Mouse (Mus musculus): ENCODE data around the gene Amz2. TPM values are rescaled to one million over a fixed set of nuclear protein-coding genes. Genes with fewer than 3 reads are reported as not detected.

The Amz2 gene
- total RNA-seq, 2 experiments from 2014 or later: 48.3 to 55.4 TPM

- DNase-seq (ENCODE audit: low spot score in 2 of 2): no peak
- intact Hi-C loops (cut with DNase I): no loop called here
These were observed 5.7 kb upstream of the Amz2 start for GRCm38 (mm10) chr11:109419961-109420566.

GRCm38 (mm10) chr11:109420567-109420962, 5.2 kb upstream of the Amz2 start:
- DNase-seq (ENCODE audit: low spot score in 2 of 2): no peak
- intact Hi-C loops (cut with DNase I): no loop called here

GRCm38 (mm10) chr11:109421205-109421604, 4.5 kb upstream of the Amz2 start:
- no peak for DNase-seq (ENCODE audit: low spot score in 2 of 2)
- intact Hi-C loops (cut with DNase I): no loop called here

- intact Hi-C loops (cut with DNase I): no loop called here
- DNase-seq (ENCODE audit: low spot score in 2 of 2): no peak
These were observed 3.5 kb upstream of the Amz2 start for GRCm38 (mm10) chr11:109422263-109422662.

GRCm38 (mm10) chr11:109423294-109423693, 2.5 kb upstream of the Amz2 start:
- no peak for DNase-seq (ENCODE audit: low spot score in 2 of 2)

DNA sequence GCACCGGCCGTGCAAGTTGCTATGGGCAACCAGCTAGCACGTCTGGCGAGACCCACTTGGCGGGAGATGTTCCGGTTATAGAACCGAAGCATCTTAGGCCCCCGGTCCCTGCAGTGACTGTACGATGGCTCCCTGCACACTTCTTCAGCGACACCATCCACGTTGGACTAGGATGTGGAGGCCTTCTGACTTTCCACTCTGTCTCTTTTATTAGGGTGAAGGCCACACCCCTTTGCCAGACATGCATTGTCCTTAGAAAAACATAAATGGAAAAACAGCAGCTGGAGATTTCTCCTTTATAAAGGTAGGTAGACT, 483 bp downstream of the Amz2 start:
- no peak for DNase-seq (ENCODE audit: low spot score in 2 of 2)
- intact Hi-C loops (cut with DNase I): loop anchor here (5.0 kb wide), 2 partner anchors 64 to 109 kb away; partner anchors contain the start of gene Gna13

More at GRCm38 (mm10) chr11:109423294-109423693, 2.5 kb upstream of the Amz2 start:
- intact Hi-C loops (cut with DNase I): no loop called here

DNA sequence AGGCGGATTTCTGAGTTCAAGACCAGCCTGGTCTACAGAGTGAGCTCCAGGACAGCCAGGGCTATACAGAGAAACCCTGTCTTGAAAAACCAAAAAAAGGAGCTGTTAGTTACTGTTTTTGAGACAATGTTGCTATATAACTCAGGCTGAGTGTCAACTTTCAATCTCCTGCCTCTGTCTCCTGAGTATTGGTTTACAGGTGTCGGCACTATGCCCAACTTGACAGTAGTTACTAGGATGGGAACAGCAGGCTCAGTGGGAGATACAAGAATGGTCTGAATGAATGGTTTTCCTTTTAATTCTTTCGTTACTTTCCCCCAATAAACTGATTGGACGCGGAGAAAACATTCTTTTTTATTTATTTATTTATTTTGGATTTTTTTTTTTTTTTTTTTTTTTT, 1.6 kb downstream of the Amz2 start:
- no peak for DNase-seq (ENCODE audit: low spot score in 2 of 2)
- intact Hi-C loops (cut with DNase I): loop anchor here (5.0 kb wide), 2 partner anchors 65 to 110 kb away; partner anchors contain the start of gene Gna13

DNA sequence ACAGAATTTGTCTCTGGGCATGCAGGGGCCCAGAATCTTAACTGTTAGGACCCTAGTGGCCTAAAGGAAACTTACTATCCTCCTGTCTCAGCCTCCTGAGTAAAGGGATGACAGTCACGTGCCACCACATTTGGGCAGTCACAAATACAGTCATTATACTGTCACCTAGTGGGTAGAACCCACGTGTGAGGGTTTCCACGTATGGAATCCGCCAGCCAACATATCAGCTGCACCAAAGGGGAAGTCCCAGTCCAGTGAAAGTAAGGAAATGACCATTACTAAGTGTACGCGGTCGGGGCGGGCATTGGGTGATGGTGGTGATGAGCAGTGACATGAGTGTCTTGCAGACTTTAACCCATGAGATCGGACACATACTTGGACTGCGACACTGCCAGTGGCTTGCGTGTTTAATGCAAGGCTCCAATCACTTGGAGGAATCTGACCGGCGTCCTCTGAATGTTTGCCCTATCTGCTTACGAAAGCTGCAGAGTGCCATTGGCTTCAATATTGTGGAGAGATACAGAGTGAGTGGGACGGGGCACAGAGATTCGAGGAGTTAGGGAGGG, 8.6 kb downstream of the Amz2 start:
- no peak for DNase-seq (ENCODE audit: low spot score in 2 of 2)
- intact Hi-C loops (cut with DNase I): no loop called here

DNA sequence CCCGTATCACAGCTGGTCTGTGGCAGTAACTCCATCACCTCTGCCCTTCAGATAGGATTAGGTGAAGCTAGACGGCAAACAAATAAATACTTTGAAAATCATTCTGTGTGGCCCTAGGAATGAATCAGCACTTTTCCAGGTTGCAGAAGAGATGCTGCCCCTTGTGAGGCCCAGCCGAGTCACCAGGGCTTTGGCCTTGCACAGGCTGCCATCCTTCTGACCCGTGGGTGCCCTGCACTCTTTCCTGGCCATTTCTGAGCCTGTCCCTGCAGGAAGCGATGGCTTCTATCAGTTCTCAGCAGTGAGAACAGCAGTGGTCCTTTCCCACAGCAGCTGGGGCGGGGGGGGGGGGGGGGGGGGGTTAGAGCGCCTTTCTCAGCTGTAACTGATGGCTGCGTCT, 11.1 kb downstream of the Amz2 start:
- intact Hi-C loops (cut with DNase I): no loop called here
- no peak for DNase-seq (ENCODE audit: low spot score in 2 of 2)

- intact Hi-C loops (cut with DNase I): no loop called here
- DNase-seq (ENCODE audit: low spot score in 2 of 2): no peak
These were observed 13.5 kb downstream of the Amz2 start for GRCm38 (mm10) chr11:109439209-109439608.

DNA sequence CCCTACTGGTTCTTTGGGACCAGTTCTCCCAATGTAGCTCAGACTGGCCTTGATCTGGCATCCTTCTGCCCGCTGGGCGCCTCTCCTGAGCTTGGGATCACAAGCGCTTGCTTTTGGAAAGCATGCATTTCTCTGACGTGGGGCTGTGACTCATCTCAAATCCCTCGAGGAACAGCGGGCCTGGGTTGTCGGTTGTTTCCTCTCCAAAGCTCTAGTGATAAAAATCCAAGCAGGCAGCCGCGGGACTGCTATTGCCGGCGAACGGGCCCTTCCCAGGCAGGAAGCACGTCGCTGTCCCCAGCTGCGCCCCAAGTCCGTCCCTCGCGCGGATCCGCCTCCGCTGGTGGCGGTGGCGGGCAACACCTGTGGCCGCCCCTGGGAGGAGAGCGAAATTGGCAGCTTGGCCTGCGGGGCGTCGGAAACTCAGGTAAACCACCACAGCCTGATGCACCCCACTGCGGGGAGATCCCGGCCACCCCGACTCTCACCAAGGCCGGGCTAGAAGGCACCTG, 14.1 kb downstream of the Amz2 start:
- intact Hi-C loops (cut with DNase I): loop anchor here (2.0 kb wide), 1 partner anchor 195 kb away; no protein-coding TSS in a partner anchor
- DNase-seq (ENCODE audit: low spot score in 2 of 2): peak; percentile 56 to 81

DNA sequence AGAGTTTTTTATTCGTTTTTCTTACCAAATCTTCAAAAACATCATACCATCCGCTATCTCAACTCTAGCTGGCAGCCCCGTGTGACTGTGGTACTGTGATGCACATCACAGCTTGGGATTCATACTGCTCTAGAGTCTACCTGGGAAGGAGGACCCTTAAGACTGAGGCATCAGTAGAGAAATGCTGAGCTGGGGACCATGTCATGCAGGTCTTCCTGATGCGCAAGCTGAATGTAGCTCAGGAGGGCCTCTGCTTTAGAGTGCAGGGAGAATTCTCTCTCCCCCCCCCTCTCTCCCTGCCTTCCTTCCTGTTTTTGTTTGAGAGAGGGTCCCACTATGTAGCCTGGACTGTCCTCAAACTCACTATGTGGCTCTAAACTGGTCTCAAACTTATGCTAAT, 14.9 kb downstream of the Amz2 start:
- intact Hi-C loops (cut with DNase I): loop anchor here (2.0 kb wide), 1 partner anchor 196 kb away; no protein-coding TSS in a partner anchor
- no peak for DNase-seq (ENCODE audit: low spot score in 2 of 2)

DNA sequence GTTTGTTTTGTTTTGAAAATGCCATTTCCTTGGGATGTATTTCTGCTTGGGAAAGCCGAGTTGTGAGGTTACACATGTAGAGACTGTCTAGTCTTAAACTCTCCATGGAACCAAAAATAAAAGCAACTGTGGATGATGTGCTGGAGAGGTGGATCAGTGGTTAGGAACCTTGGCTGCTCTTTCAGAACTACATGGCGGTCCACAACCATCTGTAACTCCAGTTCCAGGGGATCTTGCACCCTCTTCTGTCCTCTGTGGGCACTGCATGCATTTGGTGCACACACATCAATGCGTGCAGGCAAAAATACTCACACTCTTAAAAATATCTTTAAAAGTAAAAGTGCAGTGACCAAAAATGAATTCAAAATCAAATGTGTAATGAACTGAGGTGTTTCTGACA, 15.4 kb downstream of the Amz2 start:
- intact Hi-C loops (cut with DNase I): loop anchor here (2.0 kb wide), 1 partner anchor 196 kb away; no protein-coding TSS in a partner anchor
- no peak for DNase-seq (ENCODE audit: low spot score in 2 of 2)

DNA sequence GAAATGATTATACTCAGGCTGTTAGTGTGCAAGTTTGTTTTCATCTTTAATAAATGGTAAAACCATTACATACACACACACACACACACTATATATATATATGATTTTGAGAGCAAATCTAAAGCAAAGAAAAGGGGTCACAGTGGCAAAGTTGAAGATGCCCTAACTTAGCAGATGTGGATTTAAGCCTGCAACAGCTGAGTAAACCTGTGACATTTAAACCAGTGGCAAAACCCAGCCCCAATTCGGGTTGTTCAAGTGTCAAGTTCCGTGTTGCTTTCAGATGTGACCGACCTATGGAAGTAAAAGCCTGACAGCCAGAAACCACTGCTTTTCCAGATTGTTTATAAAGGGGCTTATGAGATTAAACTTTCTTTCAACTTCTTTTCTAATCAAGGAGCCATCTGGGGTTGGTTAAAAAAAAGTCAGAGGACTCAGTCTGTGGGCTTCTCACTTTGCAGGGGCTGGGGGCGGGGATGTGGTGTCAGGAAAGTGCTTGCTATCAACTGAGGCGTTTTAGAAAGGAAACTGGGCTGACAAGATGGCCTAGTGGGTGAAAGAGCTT, 16.5 kb downstream of the Amz2 start:
- intact Hi-C loops (cut with DNase I): no loop called here
- DNase-seq (ENCODE audit: low spot score in 2 of 2): no peak

DNA sequence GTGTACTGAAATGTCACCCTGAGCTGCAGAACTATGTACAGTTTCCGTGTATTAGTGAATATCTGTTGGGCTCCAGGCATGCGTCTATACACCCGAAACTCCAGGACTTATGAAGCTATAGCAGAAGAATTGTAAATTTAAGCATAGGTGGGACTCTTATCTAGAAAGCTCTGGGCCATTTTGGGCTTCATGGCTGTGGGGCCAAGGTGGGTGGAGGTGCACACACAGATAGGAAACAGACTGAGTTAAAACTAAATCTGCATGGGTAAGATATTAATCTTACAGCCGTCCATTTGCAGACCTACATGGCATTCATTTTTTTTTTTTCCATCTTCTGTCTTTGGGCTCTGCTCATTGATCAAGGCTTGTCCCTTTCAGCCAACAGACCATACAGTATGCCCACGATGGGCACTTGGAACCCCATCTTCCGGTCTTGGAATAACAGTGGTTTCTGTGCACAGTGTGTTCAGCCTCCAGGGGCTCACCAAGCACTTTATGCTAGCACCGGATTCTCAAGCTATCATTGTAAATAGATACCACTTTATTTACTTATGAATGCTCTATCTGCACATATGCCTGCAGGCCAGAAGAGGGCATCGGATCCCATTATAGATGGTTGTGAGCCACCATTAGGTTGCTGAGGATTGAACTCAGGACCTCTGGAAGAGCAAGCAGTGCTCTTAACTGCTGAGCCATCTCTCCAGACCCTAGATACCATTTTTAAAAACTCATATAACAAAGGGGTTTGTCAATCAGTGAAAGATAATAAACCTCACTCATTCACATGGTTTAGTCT, 17.9 kb downstream of the Amz2 start:
- intact Hi-C loops (cut with DNase I): no loop called here
- DNase-seq (ENCODE audit: low spot score in 2 of 2): no peak

- intact Hi-C loops (cut with DNase I): no loop called here
- DNase-seq (ENCODE audit: low spot score in 2 of 2): no peak
These were observed 18.9 kb downstream of the Amz2 start for GRCm38 (mm10) chr11:109444600-109444999.

DNA sequence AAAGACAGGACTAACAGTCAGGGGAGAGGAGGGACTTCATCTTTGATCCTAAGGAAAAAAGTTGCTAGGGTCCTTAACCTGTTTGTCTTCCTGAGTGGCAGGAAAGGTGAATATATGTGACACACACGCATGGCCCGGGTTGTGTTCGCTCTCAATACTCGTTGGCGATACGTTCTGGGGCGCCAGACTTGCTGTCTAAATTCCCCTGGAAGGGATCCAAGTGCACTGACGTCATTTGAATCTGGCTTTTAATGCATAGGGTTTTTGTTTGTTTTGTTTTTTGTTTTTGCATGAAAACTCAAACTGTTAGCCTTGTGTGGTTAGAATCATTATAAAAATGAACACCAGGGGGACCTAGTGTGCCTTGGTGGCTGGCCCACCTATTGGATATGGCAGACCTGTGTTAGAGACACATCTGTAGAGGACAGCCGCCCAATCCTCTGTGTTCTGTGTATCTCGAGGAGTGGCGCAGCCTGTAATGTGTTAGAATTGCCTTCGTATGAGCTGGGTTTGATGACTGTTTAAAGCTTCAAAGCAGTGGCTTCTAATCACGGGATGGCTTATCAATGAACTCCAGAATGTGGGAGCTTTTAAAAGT, 19.8 kb downstream of the Amz2 start:
- DNase-seq (ENCODE audit: low spot score in 2 of 2): peak; percentile 36 to 60
- intact Hi-C loops (cut with DNase I): loop anchor here (1.0 kb wide), 2 partner anchors 140 to 415 kb away; no protein-coding TSS in a partner anchor

- no peak for DNase-seq (ENCODE audit: low spot score in 2 of 2)
- intact Hi-C loops (cut with DNase I): no loop called here
These were observed 25.4 kb downstream of the Amz2 start for GRCm38 (mm10) chr11:109451169-109451568.

DNA sequence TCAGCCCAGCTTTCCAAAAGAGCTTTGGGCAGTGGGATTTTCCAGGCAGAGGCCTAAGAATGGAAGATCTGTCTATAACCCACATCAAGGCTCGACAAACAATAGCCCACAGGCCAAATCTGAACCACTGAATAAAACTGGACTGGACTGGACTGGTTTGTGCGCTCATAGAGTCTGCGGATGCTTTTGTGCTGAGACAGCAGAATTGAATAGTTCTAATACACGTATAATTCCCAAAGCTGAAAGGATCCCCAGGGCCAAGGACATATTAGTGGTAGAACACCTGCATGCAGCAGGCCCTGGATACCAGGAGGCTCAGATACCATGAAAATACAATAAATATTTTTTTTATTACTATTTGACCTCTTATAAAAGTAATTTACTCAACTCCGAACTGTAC, 30.5 kb downstream of the Amz2 start:
- DNase-seq (ENCODE audit: low spot score in 2 of 2): no peak
- intact Hi-C loops (cut with DNase I): no loop called here

DNA sequence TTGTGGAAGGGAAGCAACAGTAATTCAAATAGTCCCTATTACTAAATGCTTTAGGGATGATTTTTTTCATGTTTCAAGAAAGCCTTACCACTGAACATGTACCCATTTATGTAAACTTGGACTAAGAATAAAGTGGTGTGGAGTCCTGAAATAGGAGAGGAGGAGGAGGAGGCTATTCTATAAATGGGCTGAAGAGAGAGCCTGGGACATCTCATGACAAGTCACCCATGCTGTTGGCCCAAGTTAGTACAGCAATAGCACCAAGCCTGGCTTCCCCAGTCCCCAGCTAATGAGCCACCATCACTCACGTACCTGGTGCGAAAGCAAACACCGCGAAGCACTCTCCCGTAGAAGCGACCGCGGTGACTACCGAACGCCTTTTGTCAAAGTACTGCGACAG, 32.4 kb downstream of the Amz2 start:
- intact Hi-C loops (cut with DNase I): no loop called here
- DNase-seq (ENCODE audit: low spot score in 2 of 2): peak in 1 of 2 experiments; percentile 70
